Mouse (Mus musculus) ES-E14 (cell line): ENCODE results near the gene Cacna1d. TPM values are rescaled to one million over a fixed set of nuclear protein-coding genes. Genes with fewer than 3 reads are reported as not detected.

ENCODE experiments used
- DNase-seq: peaks from one replicate; pipeline ENCODE4 v3.0.0-alpha.2; 2013; ENCODE audit warnings: low read depth, low spot score
- H3K27ac ChIP-seq: 2 replicates; pipeline ENCODE4 v1.5.1; 2012; ENCODE audit warnings: low read depth, mild to moderate bottlenecking, low read length, moderate library complexity, mixed read lengths; ENCODE audit not compliant: poor library complexity, insufficient read depth, severe bottlenecking
- H3K36me3 ChIP-seq: 2 replicates; pipeline ENCODE4 v1.6.1; 2012; ENCODE audit warnings: mild to moderate bottlenecking, low read length, moderate library complexity, mixed read lengths; ENCODE audit not compliant: control insufficient read depth, poor library complexity, insufficient read depth, severe bottlenecking
- H3K4me1 ChIP-seq, 2 experiments: fragments of 150-350 bp in 1 of 2; sonication (generic) in 1 of 2; 2 replicates each; pipeline ENCODE4 v1.6.1; 2012; ENCODE audit warnings: low read length in 2 of 2, mild to moderate bottlenecking in 1 of 2, mixed read lengths in 1 of 2; ENCODE audit not compliant: control insufficient read depth in 2 of 2, insufficient read depth in 2 of 2, poor library complexity in 1 of 2
- H3K4me3 ChIP-seq, 2 experiments: fragments of 150-350 bp in 1 of 2; sonication (generic) in 1 of 2; 2 replicates each; pipeline ENCODE4 v1.5.1; 2012; ENCODE audit warnings: low read length in 2 of 2, low read depth in 1 of 2, mild to moderate bottlenecking in 1 of 2, mixed read lengths in 1 of 2; ENCODE audit not compliant: insufficient read depth in 1 of 2, poor library complexity in 1 of 2, severe bottlenecking in 1 of 2
- H3K9ac ChIP-seq: 2 replicates; pipeline ENCODE4 v1.6.1; 2012; ENCODE audit warnings: low read depth, mild to moderate bottlenecking, low read length, mixed read lengths; ENCODE audit not compliant: poor library complexity, insufficient read depth, severe bottlenecking
- H3K9me3 ChIP-seq: fragments of 150-350 bp; sonication (generic); 2 replicates; pipeline ENCODE4 v1.6.1; 2012; ENCODE audit warnings: low read depth, mild to moderate bottlenecking, low read length; ENCODE audit not compliant: control insufficient read depth, insufficient read depth
- CHD2 ChIP-seq: IDR thresholded peaks from 2 replicates; pipeline ENCODE4 v1.6.1; 2014; ENCODE audit warnings: mild to moderate bottlenecking, low read depth, low read length, inconsistent platforms
- HCFC1 ChIP-seq: IDR thresholded peaks from 2 replicates; pipeline ENCODE4 v1.6.1; 2012; ENCODE audit warnings: low read length, inconsistent platforms, borderline replicate concordance; ENCODE audit not compliant: insufficient read depth
- MAFK ChIP-seq: IDR thresholded peaks from 2 replicates; pipeline ENCODE4 v1.6.1; 2014; ENCODE audit warnings: mild to moderate bottlenecking, low read depth, low read length, inconsistent platforms; ENCODE audit not compliant: insufficient read depth
- ZC3H11A ChIP-seq: IDR thresholded peaks from 2 replicates; pipeline ENCODE4 v1.6.1; 2012; ENCODE audit warnings: low read depth, mild to moderate bottlenecking, inconsistent platforms, low read length, borderline replicate concordance
- ZNF384 ChIP-seq: IDR thresholded peaks from 2 replicates; pipeline ENCODE4 v1.6.1; 2012; ENCODE audit warnings: low read depth, low read length, inconsistent platforms
- in situ Hi-C, 2 experiments: fragments of 600-800 bp; cut with MboI; formaldehyde crosslinking; loops; one replicate each; pipeline ENCODE4 v1.15.1; 2025; ENCODE audit warnings: low sequenced_read_pairs in 2 of 2, inconsistent platforms in 1 of 2; ENCODE audit not compliant: unreplicated experiment in 2 of 2
- total RNA-seq: library from RNA; depleted of rRNA; stranded (reverse); fragments of 300-350 nt; gene quantifications from 2 replicates; pipeline ENCODE4 v1.2.3, GENCODE M21; 2012

The Cacna1d gene
- total RNA-seq, 1 experiment: 0.36 TPM

- DNase-seq: no peak
- in situ Hi-C loops: loop anchor here in 1 of 2 experiments (25.0 kb wide), 1 partner anchor 107 kb away; no protein-coding TSS in a partner anchor
- TF ChIP-seq HCFC1 (no peak), ZC3H11A (no peak), MAFK (no peak), ZNF384 (no peak), CHD2 (no peak)
Measured at GRCm38 (mm10) chr14:30405456-30406225, 85.6 kb downstream of the Cacna1d start.

GRCm38 (mm10) chr14:30378306-30378705 lies 112.9 kb downstream of the Cacna1d start:
- in situ Hi-C loops: no loop called here
- no peak for TF ChIP-seq ZC3H11A
- TF ChIP-seq ZNF384: peak; percentile 65
- TF ChIP-seq CHD2: no peak
- TF ChIP-seq MAFK: no peak
- no peak for TF ChIP-seq HCFC1
- no peaks in the 10 kb centered on the region for H3K4me1 ChIP-seq
- no peak overlapping the region for H3K9ac ChIP-seq
- H3K36me3 ChIP-seq: no peaks in the 10 kb centered on the region
- H3K9me3 ChIP-seq: no peaks in the 10 kb centered on the region
- no peak for DNase-seq
- H3K27ac ChIP-seq: no peak overlapping the region
- H3K4me3 ChIP-seq: no peak overlapping the region

More at GRCm38 (mm10) chr14:30405456-30406225, 85.6 kb downstream of the Cacna1d start:
- Histone ChIP-seq H3K9ac (no peak overlapping the region), H3K4me3 (no peak overlapping the region), H3K36me3 (no peaks in the 10 kb centered on the region), H3K9me3 (no peaks in the 10 kb centered on the region), H3K4me1 (no peaks in the 10 kb centered on the region), H3K27ac (no peak overlapping the region)

- no peaks in the 10 kb centered on the region for H3K9me3 ChIP-seq
- no peak overlapping the region for H3K4me3 ChIP-seq
- no peak overlapping the region for H3K9ac ChIP-seq
- no peak for DNase-seq
- H3K27ac ChIP-seq: no peak overlapping the region
- H3K36me3 ChIP-seq: no peaks in the 10 kb centered on the region
- in situ Hi-C loops: no loop called here
- no peak for TF ChIP-seq ZC3H11A
- TF ChIP-seq MAFK: no peak
- TF ChIP-seq CHD2: no peak
- TF ChIP-seq ZNF384: no peak
- TF ChIP-seq HCFC1: no peak
- 0 out of 4 replicates have a peak, but pooled peaks cover 0 to 2% of the 10 kb centered on the region in 2 experiments for H3K4me1 ChIP-seq
Measured at GRCm38 (mm10) chr14:30372878-30373277, 118.4 kb downstream of the Cacna1d start.

GRCm38 (mm10) chr14:30371070-30371469 lies 120.2 kb downstream of the Cacna1d start:
- Histone ChIP-seq H3K9me3 (no peaks in the 10 kb centered on the region), H3K9ac (no peak overlapping the region), H3K4me3 (no peak overlapping the region), H3K36me3 (no peaks in the 10 kb centered on the region), H3K27ac (no peak overlapping the region), H3K4me1 (0 out of 4 replicates have a peak, but pooled peaks cover 0 to 2% of the 10 kb centered on the region in 2 experiments)
- no peak for DNase-seq
- in situ Hi-C loops: no loop called here
- no peak for TF ChIP-seq HCFC1
